Mouse (Mus musculus): Measurements from ENCODE around the gene Dstyk. TPM values are rescaled to one million over a fixed set of nuclear protein-coding genes. Genes with fewer than 3 reads are reported as not detected.
A peak's percentile ranks its signal among the peaks of the same experiment; 100 is the strongest.

Dstyk gene
- polyA plus RNA-seq, 1 experiment from 2014 or later = 16.1 TPM

GRCm38 (mm10) chr1:132506058-132506457 lies 88.7 kb downstream of the Dstyk start, which contains the start of gene Tmem81:
Gene Tmem81, plus strand, starts transcription at chr1:132506230.
- Histone ChIP-seq H3K4me1 (peaks cover 4% of the 10 kb centered on the region; the same call in 1 of the 2 replicates), H3K9me3 (no peaks in the 10 kb centered on the region), H3K9ac (no peak within 1 kb of the TSS), H3K4me2 (no peak within 1 kb of the TSS), H3K4me3 (replicated peaks) (no peak within 1 kb of the TSS), H3K27me3 (no peaks in the 10 kb centered on the region), H3K27ac (no peak within 1 kb of the TSS), H3K36me3 (replicated peaks) (peaks cover 65% of the 10 kb centered on the region)
- WGBS = 87% methylated on average over 7 of the region's 7 CpGs
- ATAC-seq (ENCODE audit: low FRiP score) = no peak

GRCm38 (mm10) chr1:132506656-132507055 lies 89.3 kb downstream of the Dstyk start:
- Histone ChIP-seq H3K9me3 (no peaks in the 10 kb centered on the region), H3K27me3 (no peaks in the 10 kb centered on the region), H3K4me2 (no peak overlapping the region), H3K4me3 (replicated peaks) (no peak overlapping the region), H3K27ac (no peak overlapping the region), H3K4me1 (peaks cover 8% of the 10 kb centered on the region; the same call in 1 of the 2 replicates), H3K9ac (no peak overlapping the region), H3K36me3 (replicated peaks) (peaks cover 59% of the 10 kb centered on the region)
- ATAC-seq (ENCODE audit: low FRiP score) = no peak
- WGBS = 91% methylated on average over 7 of the region's 7 CpGs

- 91% methylated on average over 5 of the region's 5 CpGs for WGBS
- no peak for ATAC-seq (ENCODE audit: low FRiP score)
- H3K4me1 ChIP-seq = peaks cover 12% of the 10 kb centered on the region; the same call in 1 of the 2 replicates
- H3K9me3 ChIP-seq = no peaks in the 10 kb centered on the region
- H3K27me3 ChIP-seq = no peaks in the 10 kb centered on the region
- H3K36me3 ChIP-seq (replicated peaks) = peaks cover 32% of the 10 kb centered on the region
- H3K4me2 ChIP-seq = no peak overlapping the region
- no peak overlapping the region for H3K4me3 ChIP-seq (replicated peaks)
- no peak overlapping the region for H3K27ac ChIP-seq
- no peak overlapping the region for H3K9ac ChIP-seq
Observed at GRCm38 (mm10) chr1:132509771-132510170, 92.4 kb downstream of the Dstyk start.

- Histone ChIP-seq H3K27ac (peak overlapping the region; percentile 37; the same call in 1 of the 2 replicates), H3K9ac (no peak overlapping the region), H3K4me3 (replicated peaks) (no peak overlapping the region), H3K27me3 (no peaks in the 10 kb centered on the region), H3K4me1 (peaks cover 12% of the 10 kb centered on the region; the same call in 1 of the 2 replicates), H3K9me3 (no peaks in the 10 kb centered on the region), H3K4me2 (no peak overlapping the region), H3K36me3 (replicated peaks) (peaks cover 23% of the 10 kb centered on the region)
- peak; percentile 43 for ATAC-seq (ENCODE audit: low FRiP score)
- 67% methylated on average over 8 of the region's 8 CpGs for WGBS
Observed at GRCm38 (mm10) chr1:132511521-132511920, 94.2 kb downstream of the Dstyk start.

GRCm38 (mm10) chr1:132512106-132512505 lies 94.8 kb downstream of the Dstyk start:
- no peak for ATAC-seq (ENCODE audit: low FRiP score)
- no peak overlapping the region for H3K9ac ChIP-seq

GRCm38 (mm10) chr1:132515339-132515738 lies 98.0 kb downstream of the Dstyk start:
- Histone ChIP-seq H3K9ac (no peak overlapping the region), H3K27ac (no peak overlapping the region), H3K4me3 (replicated peaks) (no peak overlapping the region), H3K9me3 (no peaks in the 10 kb centered on the region), H3K4me1 (peaks cover 11% of the 10 kb centered on the region; the same call in 1 of the 2 replicates), H3K36me3 (replicated peaks) (peaks cover 13% of the 10 kb centered on the region), H3K4me2 (no peak overlapping the region), H3K27me3 (0 out of 2 replicates have a peak, but pooled peaks cover 8% of the 10 kb centered on the region)
- WGBS = 95% methylated on average over 12 of the region's 12 CpGs
- no peak for ATAC-seq (ENCODE audit: low FRiP score)

More at GRCm38 (mm10) chr1:132512106-132512505, 94.8 kb downstream of the Dstyk start:
- Histone ChIP-seq H3K9me3 (no peaks in the 10 kb centered on the region), H3K27me3 (no peaks in the 10 kb centered on the region), H3K27ac (no peak overlapping the region), H3K4me3 (replicated peaks) (no peak overlapping the region), H3K4me1 (peaks cover 12% of the 10 kb centered on the region; the same call in 1 of the 2 replicates), H3K4me2 (no peak overlapping the region), H3K36me3 (replicated peaks) (peaks cover 17% of the 10 kb centered on the region)
- WGBS = 87% methylated on average over 8 of the region's 8 CpGs

Other genes starting within 250 kb of the Dstyk start
- 12.3 and 14.7 TPM in 2 replicates for gene Lemd1, start 226.1 kb upstream of the Dstyk start, polyA plus RNA-seq (2016; fragmentation: Nextera tagmentation; extraction: Ambion mirVana)
- 5.0 and 5.7 TPM in 2 replicates for gene AC124108.1, start 226.1 kb upstream of the Dstyk start, polyA plus RNA-seq (2016; fragmentation: Nextera tagmentation; extraction: Ambion mirVana)
- gene Gm10188, start 187.8 kb upstream of the Dstyk start, polyA plus RNA-seq (2016; fragmentation: Nextera tagmentation; extraction: Ambion mirVana) = 0.38 and 0.59 TPM in 2 replicates
- gene Klhdc8a, start 118.9 kb upstream of the Dstyk start, polyA plus RNA-seq (2016; fragmentation: Nextera tagmentation; extraction: Ambion mirVana) = 1.7 TPM in 2 replicates
- gene Nuak2, start 101.4 kb upstream of the Dstyk start, polyA plus RNA-seq (2016; fragmentation: Nextera tagmentation; extraction: Ambion mirVana) = 49.9 and 54.0 TPM in 2 replicates
- gene Tmcc2, start 26.3 kb upstream of the Dstyk start, polyA plus RNA-seq (2016; fragmentation: Nextera tagmentation; extraction: Ambion mirVana) = 24.0 and 26.9 TPM in 2 replicates
- gene Rbbp5, start 59.8 kb downstream of the Dstyk start, polyA plus RNA-seq (2016; fragmentation: Nextera tagmentation; extraction: Ambion mirVana) = 63.3 and 67.3 TPM in 2 replicates
- gene Tmem81, start 88.7 kb downstream of the Dstyk start, polyA plus RNA-seq (2016; fragmentation: Nextera tagmentation; extraction: Ambion mirVana) = 1.4 and 1.6 TPM in 2 replicates
- 37.0 and 37.5 TPM in 2 replicates for gene Cntn2, start 125.7 kb downstream of the Dstyk start, polyA plus RNA-seq (2016; fragmentation: Nextera tagmentation; extraction: Ambion mirVana)